ENCODE assay signal across 2 mouse cellular contexts in genomic region chr13:35991185-35991584, GRCm38 (mm10). TPM values are rescaled to one million over a fixed set of nuclear protein-coding genes. Genes with fewer than 3 reads are reported as not detected.
"Had no signal": no experiment of that assay in that cellular context is flagged by ENCODE, and none has a peak within 500 bp of the region (broad histone marks: within the 10 kb centered on the region; RNA-seq: fewer than 3 reads in every experiment).

No protein-coding gene starts in this region.

RNA-seq across cellular contexts. Expression of gene Ppp1r3g, which starts 32.5 kb away (rescaled TPM):
- polyA plus RNA-seq: myocyte; small intestine, adult 2 months had no signal
